Mouse (Mus musculus) G1E-ER4 (cell line): ENCODE measurements around the gene Stat3. TPM values are rescaled to one million over a fixed set of nuclear protein-coding genes. Genes with fewer than 3 reads are reported as not detected.

Experiments used
- GATA1 ChIP-seq: IDR thresholded peaks from one replicate; pipeline ENCODE4 v1.8.0; 2012; ENCODE audit warnings: low read length, inconsistent platforms
- polyA plus RNA-seq: library from polyadenylated mRNA; stranded (reverse); fragments of >175 nt; gene quantifications from 2 replicates; pipeline ENCODE4 v1.2.3, GENCODE M21; 2012

Gene Stat3
- polyA plus RNA-seq, 1 experiment = 10.6 TPM

- TF ChIP-seq GATA1 = no peak
Measured at GRCm38 (mm10) chr11:100912401-100913155, 26.8 kb downstream of the Stat3 start.

- no peak for TF ChIP-seq GATA1
Measured at GRCm38 (mm10) chr11:100908567-100908966, 30.8 kb downstream of the Stat3 start.

DNA sequence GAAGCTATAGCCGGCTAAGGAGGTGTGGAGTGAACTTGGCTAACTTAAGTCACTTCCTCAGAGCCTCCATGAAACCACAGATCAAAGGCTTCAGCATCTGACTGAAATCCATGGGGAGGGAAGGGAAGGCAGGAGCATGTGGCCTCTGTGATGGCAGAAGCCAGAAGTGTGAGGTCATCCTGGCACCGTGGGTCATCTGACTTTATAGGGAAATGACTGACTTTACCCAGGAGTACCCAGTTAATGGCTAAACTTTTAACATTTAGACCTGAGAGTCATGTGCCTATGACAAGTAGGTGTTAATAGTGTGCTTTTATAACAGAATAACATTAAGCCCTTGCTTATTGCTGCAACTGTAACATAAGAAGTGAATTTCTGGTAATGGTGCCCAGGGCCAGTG lies 31.2 kb downstream of the Stat3 start:
- TF ChIP-seq GATA1 = no peak

- no peak for TF ChIP-seq GATA1
Measured at GRCm38 (mm10) chr11:100906885-100907284, 32.5 kb downstream of the Stat3 start.

DNA sequence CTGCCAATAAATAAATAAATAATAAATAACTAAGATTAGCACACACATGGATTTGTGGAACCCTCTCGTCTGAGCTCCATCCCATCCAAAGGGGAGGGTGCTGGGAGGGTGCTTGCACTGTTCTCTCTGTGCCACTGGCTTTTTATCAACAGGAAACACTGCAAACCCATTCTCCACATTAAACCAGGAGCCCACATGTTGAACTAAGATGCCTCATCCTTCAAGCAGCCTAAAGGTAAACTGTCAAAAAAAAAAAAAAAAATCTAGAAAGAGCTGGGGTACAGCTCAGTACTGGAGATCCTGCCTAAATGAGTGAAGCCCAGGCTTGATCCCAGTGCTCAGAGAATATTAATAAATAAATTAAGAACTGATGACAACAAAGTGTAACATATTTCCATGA lies 33.4 kb downstream of the Stat3 start:
- no peak for TF ChIP-seq GATA1

GRCm38 (mm10) chr11:100904580-100905351 lies 34.6 kb downstream of the Stat3 start:
- TF ChIP-seq GATA1 = no peak

DNA sequence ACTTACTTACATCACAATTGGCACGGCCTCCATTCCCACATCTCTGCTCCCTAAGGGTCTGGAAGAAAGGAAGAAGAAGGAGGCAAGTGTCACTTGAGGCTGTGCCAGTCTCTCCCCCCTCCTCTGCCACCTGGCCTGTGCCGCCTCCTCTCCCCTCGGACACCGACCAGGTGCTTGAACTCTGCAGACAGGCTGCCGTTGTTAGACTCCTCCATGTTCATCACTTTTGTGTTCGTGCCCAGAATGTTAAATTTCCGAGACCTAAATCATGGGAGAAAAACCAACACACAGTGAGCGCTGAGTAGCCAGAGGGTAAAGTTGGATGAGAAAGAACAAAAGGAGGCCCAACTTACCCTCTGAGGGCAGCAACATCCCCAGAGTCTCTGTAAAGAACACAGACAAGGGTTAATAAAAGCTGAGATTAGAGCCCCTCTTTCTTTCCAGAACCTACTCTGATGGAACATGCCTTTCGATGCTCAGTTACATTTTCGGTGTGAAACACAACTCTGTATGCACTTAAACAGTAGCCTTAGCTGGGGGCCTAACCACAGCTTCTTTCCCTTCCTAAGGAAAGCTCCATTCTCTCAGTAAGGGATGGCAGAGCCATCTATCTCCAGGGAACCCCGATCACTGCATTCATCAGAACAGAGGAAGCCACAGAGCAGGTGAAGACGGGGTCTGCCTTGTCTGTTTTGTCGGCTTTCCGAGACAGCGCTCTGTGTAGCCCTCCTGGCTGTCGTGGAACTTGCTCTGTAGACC lies 40.7 kb downstream of the Stat3 start:
- TF ChIP-seq GATA1 = no peak

DNA sequence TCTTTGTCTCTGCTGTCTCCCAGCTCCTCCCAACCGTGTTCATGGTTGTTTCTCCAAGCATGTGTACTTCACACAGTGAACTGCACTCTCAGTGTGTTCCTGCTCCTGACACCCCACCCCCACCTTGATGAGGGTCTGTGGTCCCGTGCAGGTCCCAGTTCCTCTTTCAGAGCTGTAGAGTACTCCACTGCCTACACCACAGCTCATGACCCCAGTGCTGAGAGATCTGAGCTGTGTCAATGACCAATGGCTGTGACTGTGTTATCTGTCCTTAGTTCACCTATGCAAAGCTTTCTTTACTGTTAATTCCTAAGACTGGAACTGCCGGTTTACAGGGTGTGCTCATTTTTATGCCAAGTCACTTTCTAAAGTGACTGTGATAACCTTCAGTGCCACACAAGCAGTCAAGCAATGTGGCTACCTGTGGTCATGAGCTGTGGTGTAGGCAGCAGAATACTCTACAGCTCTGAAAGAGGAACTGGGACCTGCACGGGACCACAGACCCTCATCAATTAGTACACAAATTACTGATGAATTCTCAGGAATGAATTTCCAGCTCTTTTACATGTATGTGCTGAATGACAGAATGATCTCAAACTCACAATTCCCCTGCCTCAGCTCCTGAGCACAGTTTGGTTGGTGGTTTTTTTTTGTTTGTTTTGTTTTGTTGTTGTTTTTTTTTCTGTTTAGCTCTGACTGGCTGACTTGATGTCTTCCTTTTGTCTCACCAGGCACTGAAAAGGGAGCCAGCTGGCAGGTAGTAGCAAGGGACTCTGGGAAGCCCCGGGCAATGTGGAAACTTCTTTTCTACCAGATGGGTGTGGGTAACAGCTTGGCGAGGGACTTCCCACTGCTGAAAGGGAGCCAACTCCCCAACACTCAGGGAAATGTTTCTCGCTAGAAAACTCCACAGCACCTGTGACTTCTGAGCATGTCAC lies 41.8 kb downstream of the Stat3 start:
- TF ChIP-seq GATA1 = no peak

DNA sequence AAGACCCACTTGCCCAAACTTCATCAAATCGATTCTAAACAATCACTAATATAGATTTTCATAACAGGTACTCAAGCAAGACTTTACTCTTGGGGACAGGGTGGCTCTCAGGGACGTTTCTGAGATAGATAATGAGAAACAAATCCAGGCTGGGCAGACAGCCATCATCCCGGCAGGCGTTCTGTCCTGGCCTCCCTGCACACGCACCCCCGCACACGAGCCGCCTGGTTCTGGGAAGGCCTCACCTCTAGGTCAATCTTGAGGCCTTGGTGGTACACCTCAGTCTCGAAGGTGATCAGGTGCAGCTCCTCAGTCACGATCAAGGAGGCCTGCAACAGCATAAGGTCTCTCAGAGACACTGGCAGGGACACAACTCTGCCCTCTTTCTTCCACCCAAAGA lies 43.3 kb downstream of the Stat3 start:
- no peak for TF ChIP-seq GATA1

DNA sequence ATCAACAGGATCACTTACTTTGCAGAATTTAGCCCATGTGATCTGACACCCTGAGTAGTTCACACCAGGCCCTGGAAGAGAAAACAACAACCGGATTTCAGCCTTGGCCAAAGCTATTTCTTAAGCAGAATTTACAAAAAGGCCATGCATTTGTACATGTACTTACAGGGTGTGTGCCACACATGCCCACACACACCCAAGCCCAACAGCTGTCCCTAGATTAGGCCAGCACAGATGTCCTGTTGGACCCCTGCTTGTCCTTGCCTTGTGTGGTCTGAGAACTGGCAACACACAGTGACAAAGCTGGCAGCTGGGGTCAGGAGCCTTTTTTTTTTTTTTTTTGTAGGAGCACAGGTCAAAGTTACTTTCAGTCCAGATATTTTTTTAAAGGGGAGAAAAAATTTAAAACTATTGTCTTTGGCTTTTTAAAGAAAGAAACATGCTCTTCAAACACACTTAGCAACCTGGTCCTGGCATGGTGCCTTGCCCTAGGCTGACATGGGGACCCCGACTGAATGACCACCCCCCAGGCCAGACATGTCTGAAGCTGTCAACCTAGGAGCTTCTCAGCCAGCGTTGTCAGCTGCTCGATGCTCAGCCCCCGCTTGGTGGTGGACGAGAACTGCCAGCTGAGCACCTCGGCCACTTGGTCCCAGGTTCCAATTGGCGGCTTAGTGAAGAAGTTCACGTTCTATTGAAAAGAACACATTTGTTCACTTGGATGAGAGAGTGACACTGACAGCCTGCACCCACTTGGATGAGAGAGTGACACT lies 45.0 kb downstream of the Stat3 start:
- TF ChIP-seq GATA1 = no peak

- TF ChIP-seq GATA1 = no peak
Measured at GRCm38 (mm10) chr11:100893482-100893881, 45.9 kb downstream of the Stat3 start.

DNA sequence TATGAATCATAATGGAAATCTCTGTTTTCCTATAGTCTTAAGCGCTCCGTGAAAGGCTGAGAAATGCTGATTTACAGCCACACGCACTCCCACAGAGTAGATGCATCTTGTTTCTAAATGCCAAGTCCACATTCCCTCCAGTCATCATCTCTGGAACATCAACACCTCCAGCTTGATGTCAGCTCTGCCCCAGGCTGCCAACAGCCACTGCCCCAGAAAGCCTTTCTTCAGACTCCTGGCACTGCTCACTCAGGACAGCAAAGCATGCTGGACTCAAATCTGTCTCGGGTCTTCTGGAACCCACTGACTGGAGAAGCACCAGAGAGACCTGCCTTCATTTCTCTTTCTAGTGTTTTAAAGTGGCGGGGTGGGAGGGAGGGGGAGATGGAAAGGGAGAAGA lies 46.9 kb downstream of the Stat3 start:
- no peak for TF ChIP-seq GATA1

DNA sequence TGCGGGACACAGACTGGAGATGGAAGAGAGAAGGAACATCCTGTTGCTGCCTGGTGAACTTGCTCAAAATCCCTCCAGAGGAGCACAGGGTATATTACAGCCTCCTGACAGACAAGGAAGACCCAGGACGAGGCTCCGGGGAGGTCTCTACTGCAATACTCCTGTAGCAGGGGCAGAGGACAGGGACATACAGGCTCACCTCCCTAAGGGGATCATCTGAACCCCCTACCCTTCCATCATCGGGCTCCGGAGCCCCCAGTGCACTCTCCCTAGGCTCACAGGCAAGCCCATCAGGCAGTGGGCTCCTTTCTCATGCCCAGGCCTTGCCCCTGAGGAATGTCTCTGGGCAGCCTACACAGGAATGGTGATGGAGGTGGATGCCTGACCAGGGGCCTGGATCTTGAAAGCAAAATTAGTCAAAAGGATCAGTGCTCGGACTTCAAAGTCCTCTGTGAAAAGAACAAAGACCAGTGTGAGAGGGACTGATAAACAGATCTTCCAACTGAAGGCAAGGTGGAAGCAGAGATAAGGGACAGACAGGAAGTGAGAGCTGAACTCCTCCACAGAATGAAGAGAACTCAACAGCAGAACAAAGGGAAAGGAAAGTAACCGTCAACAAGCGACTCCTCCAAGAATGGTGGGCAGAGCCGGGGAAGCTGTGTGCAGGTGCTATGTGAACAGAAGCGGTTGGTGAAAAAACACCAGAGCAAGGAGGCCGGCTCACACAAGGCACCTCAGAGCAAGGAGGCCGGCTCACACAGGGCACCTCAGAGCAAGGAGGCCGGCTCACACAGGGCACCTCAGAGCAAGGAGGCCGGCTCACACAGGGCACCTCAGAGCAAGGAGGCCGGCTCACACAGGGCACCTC lies 47.9 kb downstream of the Stat3 start:
- TF ChIP-seq GATA1 = peak; percentile 75
